Mouse (Mus musculus): ENCODE measurements around the gene Map3k4. TPM values are rescaled to one million over a fixed set of nuclear protein-coding genes. Genes with fewer than 3 reads are reported as not detected.

Gene Map3k4
- polyA plus RNA-seq, 1 experiment from 2014 or later: 58.7 TPM

GRCm38 (mm10) chr17:12182702-12183485, 135.7 kb downstream of the Map3k4 start:
- Histone ChIP-seq H3K9ac (ENCODE audit: low read depth, low read length) (no peak overlapping the region), H3K9me3 (replicated peaks; ENCODE audit: low read length) (no peaks in the 10 kb centered on the region; the same call in 1 of the 2 replicates), H3K27me3 (ENCODE audit: insufficient read depth, low read length) (no peaks in the 10 kb centered on the region), H3K36me3 (ENCODE audit: insufficient read depth, low read length) (no peaks in the 10 kb centered on the region), H3K27ac (no peak overlapping the region), H3K4me3 (replicated peaks; ENCODE audit: low read depth, low read length) (no peak overlapping the region), H3K4me1 (replicated peaks; ENCODE audit: insufficient read depth, low read length) (peaks cover 6% of the 10 kb centered on the region; the same call in 1 of the 2 replicates), H3K4me2 (ENCODE audit: low read length) (no peak overlapping the region)
- TF ChIP-seq CTCF (IDR thresholded peaks at IDR 0.05; ENCODE audit: low read depth): no peak
- WGBS: 61% methylated on average over 5 of the region's 5 CpGs
- DNase-seq (ENCODE audit: low spot score) (no peak), ATAC-seq (replicated peaks; ENCODE audit: low FRiP score, low read depth) (no peak)

GRCm38 (mm10) chr17:12179766-12180165, 138.8 kb downstream of the Map3k4 start:
- TF ChIP-seq CTCF (IDR thresholded peaks at IDR 0.05; ENCODE audit: low read depth): no peak
- DNase-seq (ENCODE audit: low spot score): no peak
- Histone ChIP-seq H3K27me3 (ENCODE audit: insufficient read depth, low read length) (no peaks in the 10 kb centered on the region), H3K4me2 (ENCODE audit: low read length) (no peak overlapping the region), H3K4me1 (replicated peaks; ENCODE audit: insufficient read depth, low read length) (peaks cover 6% of the 10 kb centered on the region), H3K9me3 (replicated peaks; ENCODE audit: low read length) (peaks cover 9% of the 10 kb centered on the region), H3K36me3 (ENCODE audit: insufficient read depth, low read length) (no peaks in the 10 kb centered on the region), H3K4me3 (replicated peaks; ENCODE audit: low read depth, low read length) (no peak overlapping the region), H3K27ac (no peak overlapping the region), H3K9ac (ENCODE audit: low read depth, low read length) (no peak overlapping the region)
- ATAC-seq (replicated peaks; ENCODE audit: low FRiP score, low read depth): no peak
- 75% methylated on average over 2 of the region's 2 CpGs for WGBS

DNA sequence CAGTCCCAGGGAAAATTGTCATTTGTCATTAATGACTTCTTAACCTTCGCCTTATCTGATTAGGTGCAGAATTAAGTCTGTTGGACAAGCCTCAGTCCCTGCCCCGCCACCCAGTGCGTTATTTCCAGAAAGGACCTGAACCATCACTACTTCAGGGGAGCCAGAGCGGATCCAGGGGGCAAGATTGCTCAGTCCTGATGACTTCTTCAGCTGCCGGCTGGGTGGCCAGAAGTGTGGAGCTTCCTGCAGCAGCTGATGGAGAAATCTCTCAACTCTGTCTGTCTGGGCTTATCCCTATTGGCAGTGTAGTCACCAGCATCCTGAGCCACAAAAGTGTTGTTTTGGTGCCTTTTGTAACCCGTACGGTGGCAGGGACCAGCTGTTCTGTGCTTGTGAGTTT, 139.3 kb downstream of the Map3k4 start:
- Histone ChIP-seq H3K27me3 (ENCODE audit: insufficient read depth, low read length) (no peaks in the 10 kb centered on the region), H3K4me2 (ENCODE audit: low read length) (no peak overlapping the region), H3K27ac (no peak overlapping the region), H3K4me1 (replicated peaks; ENCODE audit: insufficient read depth, low read length) (peaks cover 6% of the 10 kb centered on the region), H3K4me3 (replicated peaks; ENCODE audit: low read depth, low read length) (no peak overlapping the region), H3K9ac (ENCODE audit: low read depth, low read length) (no peak overlapping the region), H3K36me3 (ENCODE audit: insufficient read depth, low read length) (no peaks in the 10 kb centered on the region), H3K9me3 (replicated peaks; ENCODE audit: low read length) (peaks cover 9% of the 10 kb centered on the region)
- DNase-seq (ENCODE audit: low spot score) (no peak), ATAC-seq (replicated peaks; ENCODE audit: low FRiP score, low read depth) (no peak)
- 59% methylated on average over 7 of the region's 7 CpGs for WGBS
- TF ChIP-seq CTCF (IDR thresholded peaks at IDR 0.05; ENCODE audit: low read depth): no peak

Other genes with a start within 250 kb of the Map3k4 start
- gene Agpat4, start 200.1 kb downstream of the Map3k4 start, polyA plus RNA-seq (2015; fragmentation: Nextera tagmentation; extraction: Ambion mirVana): 15.5 and 21.4 TPM in 2 replicates
- gene Plg, start 59.8 kb upstream of the Map3k4 start, polyA plus RNA-seq (2015; fragmentation: Nextera tagmentation; extraction: Ambion mirVana): 0.13 and 0.20 TPM in 2 replicates
- 0.57 and 0.68 TPM in 2 replicates for gene Slc22a3, start 188.9 kb upstream of the Map3k4 start, polyA plus RNA-seq (2015; fragmentation: Nextera tagmentation; extraction: Ambion mirVana)